Comparison of ENCODE assay signal across 26 mouse cellular contexts in the genomic region with DNA sequence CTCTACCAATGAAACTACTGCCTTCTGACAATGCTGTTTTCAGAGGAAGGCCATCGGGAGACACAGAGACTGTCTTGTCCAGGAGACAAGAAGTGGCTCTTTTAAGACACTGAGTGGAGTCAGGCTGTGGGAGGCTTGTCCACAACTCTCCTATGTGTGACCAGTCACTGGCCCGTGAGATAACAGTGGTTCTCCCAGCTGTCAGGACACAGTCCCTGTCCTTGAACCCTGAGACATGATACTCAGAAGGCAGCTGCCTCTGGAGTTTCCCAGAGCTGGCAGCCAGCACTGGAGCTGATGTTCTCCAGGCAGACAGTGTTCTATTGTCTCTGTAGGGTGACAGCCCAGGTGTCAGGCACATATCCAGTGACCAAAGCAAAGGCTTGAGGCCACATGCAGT. TPM values are rescaled to one million over a fixed set of nuclear protein-coding genes. Genes with fewer than 3 reads are reported as not detected.
DNase-seq lines count a peak whose midpoint lies in the region; ATAC-seq lines count a peak whose summit lies in the region.
"Had no signal": no experiment of that assay in that cellular context is flagged by ENCODE, and none has a peak within 500 bp of the region (broad histone marks: within the 10 kb centered on the region; RNA-seq: fewer than 3 reads in every experiment).

No protein-coding gene starts in this region.

- ATAC-seq in intestine, embryonic 14.5 days (replicated peaks; ENCODE audit: low FRiP score, low TSS enrichment, low read depth): no peak
- no peak for ATAC-seq in intestine, embryonic 16.5 days
- ATAC-seq: activated CD4-positive, CD25-positive, alpha-beta regulatory T cell, adult 4 months; forebrain, embryonic 13.5 days; forebrain, embryonic 16.5 days; hindbrain, embryonic 16.5 days; intestine, postnatal 0 days had no signal

- no peaks in the 10 kb centered on the region for H3K27me3 ChIP-seq in intestine, embryonic 14.5 days (replicated peaks; ENCODE audit: control insufficient read depth, insufficient read depth, low read length)
- H3K27me3 ChIP-seq in intestine, embryonic 16.5 days (replicated peaks; ENCODE audit: control insufficient read depth, insufficient read depth, low read length): no peaks in the 10 kb centered on the region
- no peaks in the 10 kb centered on the region for H3K27me3 ChIP-seq in forebrain, embryonic 10.5 days (ENCODE audit: poor library complexity, severe bottlenecking)
- H3K27me3 ChIP-seq: embryonic facial prominence, embryonic 13.5 days; forebrain, embryonic 13.5 days had no signal

- 73% methylated on average over 2 of the region's 2 CpGs for WGBS in intestine, embryonic 14.5 days
- 74% methylated on average over 2 of the region's 2 CpGs for WGBS in intestine, embryonic 16.5 days
- 86% methylated on average over 2 of the region's 2 CpGs for WGBS in forebrain, embryonic 10.5 days

- H3K4me1 ChIP-seq in intestine, embryonic 14.5 days (replicated peaks; ENCODE audit: control insufficient read depth, insufficient read depth, low read length): no peaks in the 10 kb centered on the region
- no peaks in the 10 kb centered on the region for H3K4me1 ChIP-seq in intestine, embryonic 16.5 days (ENCODE audit: control insufficient read depth, insufficient read depth, low read length)
- peaks cover 5% of the 10 kb centered on the region; the same call in 1 of the 2 replicates for H3K4me1 ChIP-seq in forebrain, embryonic 10.5 days

- no peaks in the 10 kb centered on the region for H3K36me3 ChIP-seq in intestine, embryonic 14.5 days (ENCODE audit: control insufficient read depth, insufficient read depth, low read length)
- no peaks in the 10 kb centered on the region for H3K36me3 ChIP-seq in intestine, embryonic 16.5 days (ENCODE audit: control insufficient read depth, insufficient read depth, low read length)
- H3K36me3 ChIP-seq in forebrain, embryonic 10.5 days (replicated peaks): no peaks in the 10 kb centered on the region
- H3K36me3 ChIP-seq: embryonic facial prominence, embryonic 10.5 days; embryonic facial prominence, embryonic 13.5 days; heart, embryonic 13.5 days; hindbrain, embryonic 13.5 days had no signal

- H3K27ac ChIP-seq in intestine, embryonic 14.5 days (ENCODE audit: low read depth): no peak overlapping the region
- H3K27ac ChIP-seq in intestine, embryonic 16.5 days (ENCODE audit: low read length): no peak overlapping the region
- H3K27ac ChIP-seq in forebrain, embryonic 10.5 days: no peak overlapping the region
- H3K27ac ChIP-seq: embryonic facial prominence, embryonic 10.5 days; embryonic facial prominence, embryonic 13.5 days; forebrain, embryonic 13.5 days; heart, embryonic 13.5 days; hindbrain, embryonic 13.5 days had no signal

- H3K9me3 ChIP-seq in intestine, embryonic 14.5 days (ENCODE audit: control insufficient read depth, low read length): no peaks in the 10 kb centered on the region
- H3K9me3 ChIP-seq in intestine, embryonic 16.5 days (ENCODE audit: control insufficient read depth, low read length): no peaks in the 10 kb centered on the region
- H3K9me3 ChIP-seq in forebrain, embryonic 10.5 days: no peaks in the 10 kb centered on the region
- H3K9me3 ChIP-seq: embryonic facial prominence, embryonic 10.5 days; embryonic facial prominence, embryonic 13.5 days; forebrain, embryonic 13.5 days; heart, embryonic 13.5 days; hindbrain, embryonic 13.5 days had no signal

- no peak overlapping the region for H3K4me3 ChIP-seq in intestine, embryonic 14.5 days (ENCODE audit: low read depth, low read length)
- no peak overlapping the region for H3K4me3 ChIP-seq in intestine, embryonic 16.5 days (ENCODE audit: low read length)
- H3K4me3 ChIP-seq in forebrain, embryonic 10.5 days: no peak overlapping the region
- H3K4me3 ChIP-seq: embryonic facial prominence, embryonic 10.5 days; embryonic facial prominence, embryonic 13.5 days; erythroblast, embryonic 14.5 days; forebrain, embryonic 13.5 days; heart, embryonic 13.5 days; hindbrain, embryonic 13.5 days had no signal

- peak; percentile 33 to 52 for DNase-seq in adrenal gland, adult (ENCODE audit: inconsistent age in 2 of 2, low spot score in 1 of 2)
- DNase-seq in adrenal gland, adult 8-10 months: no peak
- DNase-seq in adrenal gland, postnatal 36 days: peak; percentile 19 to 27
- DNase-seq in adrenal gland, postnatal 4 days (ENCODE audit: low spot score in 2 of 2): no peak
- peak; percentile 45 for DNase-seq in intestine, embryonic 14.5 days (ENCODE audit: low spot score)
- no peak for DNase-seq in forebrain, embryonic 10.5 days (ENCODE audit: extremely low spot score, low spot score)
- DNase-seq: cerebellum, adult 11-12 months; cerebellum, adult 8-10 months; cerebellum, postnatal 10 days; cerebellum, postnatal 36 days; embryo, embryonic 11 days; gastrocnemius, postnatal 10 days; gastrocnemius, postnatal 36 days; heart, postnatal 14 days; kidney, adult 2 months had no signal

- no peak overlapping the region for H3K9ac ChIP-seq in intestine, embryonic 14.5 days (ENCODE audit: low read length)
- no peak overlapping the region for H3K9ac ChIP-seq in intestine, embryonic 16.5 days (ENCODE audit: low read depth, low read length)
- H3K9ac ChIP-seq: embryonic facial prominence, embryonic 13.5 days; forebrain, embryonic 13.5 days; heart, embryonic 13.5 days; hindbrain, embryonic 13.5 days had no signal

- H3K4me2 ChIP-seq in intestine, embryonic 14.5 days (ENCODE audit: low read length): no peak overlapping the region
- no peak overlapping the region for H3K4me2 ChIP-seq in intestine, embryonic 16.5 days (ENCODE audit: low read depth, low read length)
- H3K4me2 ChIP-seq: embryonic facial prominence, embryonic 13.5 days; forebrain, embryonic 13.5 days; heart, embryonic 13.5 days; hindbrain, embryonic 13.5 days had no signal

RNA-seq across cellular contexts. Expression of a gene that starts 17.5 kb away (rescaled TPM):
- 10 to 100 TPM in 1 of 4 experiments, 1 to 10 TPM in 3; 4.4 to 12.5 (median 6.6) TPM for total RNA-seq in adrenal gland, adult 8-10 months (2022)
- total RNA-seq in adrenal gland, postnatal 36 days (2021): 1 to 10 TPM; 5.5 to 5.7 TPM
- 1 to 10 TPM; 7.8 to 9.8 TPM for total RNA-seq in adrenal gland, postnatal 4 days (2021)
- 9.9 and 10.0 TPM in 2 replicates for polyA plus RNA-seq in intestine, embryonic 14.5 days (2014; fragmentation: Nextera tagmentation; extraction: Ambion mirVana)
- polyA plus RNA-seq in intestine, embryonic 16.5 days (2015; fragmentation: Nextera tagmentation; extraction: Ambion mirVana): 6.1 and 7.1 TPM in 2 replicates
- 2.0 and 3.0 TPM in 2 replicates for polyA plus RNA-seq in forebrain, embryonic 10.5 days (2016; fragmentation: Nextera tagmentation; extraction: Ambion mirVana)

RNA-seq across cellular contexts. Expression of a gene that starts 30.2 kb away (rescaled TPM):
- total RNA-seq in adrenal gland, adult 8-10 months (2022): 1 to 10 TPM; 6.1 to 8.6 (median 7.7) TPM
- total RNA-seq in adrenal gland, postnatal 36 days (2021): 1 to 10 TPM; 4.3 to 8.2 TPM
- total RNA-seq in adrenal gland, postnatal 4 days (2021): 1 to 10 TPM; 4.6 to 5.0 TPM
- polyA plus RNA-seq in intestine, embryonic 14.5 days (2014; fragmentation: Nextera tagmentation; extraction: Ambion mirVana): 0.18 and 0.51 TPM in 2 replicates
- 0.87 and 1.4 TPM in 2 replicates for polyA plus RNA-seq in intestine, embryonic 16.5 days (2015; fragmentation: Nextera tagmentation; extraction: Ambion mirVana)
- 0.76 and 1.3 TPM in 2 replicates for polyA plus RNA-seq in forebrain, embryonic 10.5 days (2016; fragmentation: Nextera tagmentation; extraction: Ambion mirVana)

Comparison
In these comparisons a context has a peak if more than half of its experiments do, and no peak if none do; other contexts are left out.
1. DNase-seq: peak in adrenal gland, adult (2 of 2), adrenal gland, postnatal 36 days (2 of 2) and intestine, embryonic 14.5 days (single experiment); none in adrenal gland, adult 8-10 months (single experiment), adrenal gland, postnatal 4 days (0 of 2) and forebrain, embryonic 10.5 days (single experiment).